Mouse (Mus musculus): ENCODE measurements around the gene Glyr1.

GRCm38 (mm10) chr16:5074341-5074740, 24.7 kb upstream of the Glyr1 start:
- no peak for TF ChIP-seq GATA1 (IDR thresholded peaks at IDR 0.05; ENCODE audit: low read length)
- TF ChIP-seq TAL1 (IDR thresholded peaks at IDR 0.05; ENCODE audit: low read length) = no peak
